Mouse (Mus musculus) left cerebral cortex, adult 2 months (tissue): ENCODE results near the gene Hmcn1. TPM values are rescaled to one million over a fixed set of nuclear protein-coding genes. Genes with fewer than 3 reads are reported as not detected.

Source experiments
- DNase-seq, 2 experiments: peaks; one replicate each; pipeline ENCODE4 v3.0.0; 2021 to 2022; ENCODE audit warnings: low spot score in 2 of 2, mixed read lengths in 1 of 2; ENCODE audit errors: extremely low spot score in 1 of 2
- H3K27ac ChIP-seq: fragments of 200-600 bp; 2 replicates; pipeline ENCODE4 v1.8.1; 2022
- H3K4me3 ChIP-seq: fragments of 200-600 bp; 2 replicates; pipeline ENCODE4 v1.8.1; 2022
- CTCF ChIP-seq: fragments of 200-600 bp; IDR thresholded peaks from 2 replicates; pipeline ENCODE4 v1.8.1; 2022; ENCODE audit warnings: antibody characterized with exemption, mild to moderate bottlenecking, moderate library complexity
- intact Hi-C: fragments of 180-260 bp; cut with DNase I; formaldehyde crosslinking; loops from one replicate; pipeline ENCODE4 v1.15.1; 2025
- total RNA-seq, 2 experiments: library from RNA; stranded (reverse); gene quantifications; 2 replicates each; pipeline ENCODE4 v1.2.3; 2021

Gene Hmcn1
- total RNA-seq, 2 experiments from 2014 or later = 1.6 to 3.5 TPM

DNA sequence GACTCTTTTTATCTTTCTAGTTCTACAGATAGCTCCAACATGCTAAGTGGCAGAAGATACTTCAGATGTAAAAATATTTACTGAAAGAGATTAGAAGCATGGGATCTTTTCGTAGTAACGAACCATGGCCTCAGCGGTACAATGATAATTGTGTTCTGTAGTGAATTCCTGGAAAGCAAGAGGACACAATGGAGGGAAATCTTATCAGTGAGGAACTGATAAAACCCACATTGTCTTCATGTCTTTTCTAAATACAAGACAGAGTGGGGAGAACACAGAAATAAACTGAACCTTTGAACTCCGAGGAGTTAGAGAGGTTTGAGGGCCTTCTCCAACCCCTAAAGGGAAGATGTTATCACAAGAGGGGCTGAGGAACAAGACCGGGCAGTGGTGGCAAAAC is 126.6 kb downstream of the Hmcn1 start:
- intact Hi-C loops = no loop called here
- TF ChIP-seq CTCF = no peak
- no peak overlapping the region for H3K27ac ChIP-seq

GRCm38 (mm10) chr1:150857779-150858178 is 135.5 kb downstream of the Hmcn1 start:
- DNase-seq = no peak
- intact Hi-C loops = no loop called here
- H3K27ac ChIP-seq = no peak overlapping the region
- H3K4me3 ChIP-seq = no peak overlapping the region
- no peak for TF ChIP-seq CTCF

More for the DNA sequence above, 126.6 kb downstream of the Hmcn1 start:
- DNase-seq = no peak
- H3K4me3 ChIP-seq = no peak overlapping the region

GRCm38 (mm10) chr1:150833448-150833847 is 159.8 kb downstream of the Hmcn1 start:
- no peak overlapping the region for H3K4me3 ChIP-seq
- intact Hi-C loops = no loop called here
- H3K27ac ChIP-seq = no peak overlapping the region
- no peak for DNase-seq
- TF ChIP-seq CTCF = no peak

DNA sequence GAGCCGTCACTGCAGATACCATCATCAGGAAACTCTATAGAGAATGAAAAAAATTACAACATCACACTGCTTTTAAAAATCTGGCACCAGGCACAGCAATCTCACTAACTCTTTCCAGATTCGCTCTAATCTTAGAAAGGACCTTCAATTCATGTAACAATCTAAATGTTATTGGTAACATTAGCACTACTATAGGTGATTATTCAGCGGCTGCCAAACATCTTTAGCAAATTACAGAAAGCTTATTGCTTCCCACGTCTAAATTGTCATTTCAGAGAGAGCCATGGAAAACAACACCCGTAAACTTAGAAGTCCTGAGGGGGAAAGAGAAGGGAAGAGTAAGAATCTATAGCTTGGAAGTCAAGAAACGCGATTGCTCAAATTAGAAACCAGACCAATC is 163.4 kb downstream of the Hmcn1 start:
- intact Hi-C loops = no loop called here
- H3K27ac ChIP-seq = no peak overlapping the region
- no peak for DNase-seq
- TF ChIP-seq CTCF = no peak
- no peak overlapping the region for H3K4me3 ChIP-seq

- Histone ChIP-seq H3K4me3 (no peak overlapping the region), H3K27ac (no peak overlapping the region)
- TF ChIP-seq CTCF = no peak
- intact Hi-C loops = no loop called here
- DNase-seq = no peak
Observed at GRCm38 (mm10) chr1:150827169-150827568, 166.1 kb downstream of the Hmcn1 start.

GRCm38 (mm10) chr1:150824334-150825005 is 168.8 kb downstream of the Hmcn1 start:
- no peak for DNase-seq
- intact Hi-C loops = no loop called here
- no peak overlapping the region for H3K4me3 ChIP-seq
- H3K27ac ChIP-seq = no peak overlapping the region
- TF ChIP-seq CTCF = peak; percentile 31

DNA sequence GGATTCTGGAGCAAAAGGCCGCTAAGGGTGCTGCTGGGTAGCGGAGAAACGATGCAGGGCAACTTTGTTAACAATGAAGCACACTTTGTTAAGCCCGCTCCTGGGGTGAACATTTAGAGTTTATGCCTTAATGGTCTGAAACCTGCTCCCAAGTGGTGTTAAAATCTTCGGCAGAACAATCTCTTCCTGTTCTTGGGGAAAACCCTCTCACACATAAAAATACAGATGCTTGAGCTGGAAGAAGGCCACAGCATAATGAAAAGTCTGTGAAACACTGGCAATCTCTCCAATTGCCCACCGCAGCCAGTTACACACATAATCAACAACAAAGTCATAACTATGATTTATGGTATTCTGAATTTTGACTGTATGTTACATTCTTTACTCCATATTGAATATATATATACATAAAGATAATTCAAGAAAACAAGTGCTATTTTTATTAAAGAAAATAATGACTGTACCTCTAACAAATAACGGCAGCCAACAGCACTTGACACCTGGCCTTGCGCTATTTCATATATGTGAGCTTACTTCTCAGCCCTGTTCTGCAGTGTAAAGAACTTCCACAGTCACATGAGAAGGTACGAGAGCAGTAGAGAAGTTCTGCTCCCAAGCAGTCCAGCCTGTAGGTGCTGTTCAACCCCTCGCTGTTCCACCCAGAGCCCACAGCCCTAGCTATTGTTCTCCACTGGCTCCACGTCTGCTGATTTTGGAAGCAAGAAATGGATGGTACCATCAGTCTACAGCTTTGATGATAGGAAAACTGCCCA is 177.0 kb downstream of the Hmcn1 start:
- Histone ChIP-seq H3K27ac (no peak overlapping the region), H3K4me3 (no peak overlapping the region)
- no peak for DNase-seq
- TF ChIP-seq CTCF = no peak
- intact Hi-C loops = no loop called here

DNA sequence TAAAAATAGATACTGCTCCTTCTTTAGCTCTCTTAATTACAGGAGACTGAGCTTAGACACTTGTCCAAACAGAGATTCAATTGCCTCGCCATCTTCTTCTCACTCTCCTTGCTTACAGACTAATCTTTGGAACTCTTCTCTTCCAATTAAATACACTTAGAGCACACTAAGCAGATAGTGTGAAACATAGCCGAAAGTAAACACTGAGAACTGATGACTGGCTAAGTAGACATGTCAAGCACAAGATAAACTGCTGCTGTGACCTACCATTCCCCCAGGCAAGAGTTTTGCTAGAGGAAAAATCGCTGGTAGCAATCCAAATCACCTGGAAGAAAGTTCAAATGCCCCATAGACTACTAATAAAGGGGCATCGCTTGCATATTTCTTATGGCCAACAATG is 178.3 kb downstream of the Hmcn1 start:
- no peak for TF ChIP-seq CTCF
- Histone ChIP-seq H3K27ac (no peak overlapping the region), H3K4me3 (no peak overlapping the region)
- no peak for DNase-seq
- intact Hi-C loops = no loop called here

DNA sequence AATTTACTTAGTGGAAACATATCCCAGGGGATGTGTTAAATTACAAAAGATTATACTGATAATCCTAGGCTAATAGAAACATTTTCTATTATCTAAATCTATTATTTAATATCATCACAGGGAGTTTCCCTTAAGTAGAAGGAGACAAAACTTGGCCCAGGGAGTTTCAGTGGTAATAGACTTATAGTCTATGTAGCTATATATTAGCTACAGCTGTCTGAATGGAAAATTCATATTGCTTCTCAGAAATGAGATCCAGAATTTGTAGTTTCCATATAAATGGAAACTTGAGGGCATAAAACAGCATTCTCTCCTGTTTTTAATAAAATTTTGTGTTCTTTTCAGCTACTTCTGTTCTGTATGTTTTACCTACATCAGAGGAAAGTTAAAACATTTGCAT is 179.9 kb downstream of the Hmcn1 start:
- TF ChIP-seq CTCF = no peak
- intact Hi-C loops = no loop called here
- H3K27ac ChIP-seq = no peak overlapping the region
- H3K4me3 ChIP-seq = no peak overlapping the region
- no peak for DNase-seq

- Histone ChIP-seq H3K27ac (no peak overlapping the region), H3K4me3 (no peak overlapping the region)
- intact Hi-C loops = no loop called here
- DNase-seq = no peak
- TF ChIP-seq CTCF = no peak
Observed at GRCm38 (mm10) chr1:150806864-150807263, 186.4 kb downstream of the Hmcn1 start.

DNA sequence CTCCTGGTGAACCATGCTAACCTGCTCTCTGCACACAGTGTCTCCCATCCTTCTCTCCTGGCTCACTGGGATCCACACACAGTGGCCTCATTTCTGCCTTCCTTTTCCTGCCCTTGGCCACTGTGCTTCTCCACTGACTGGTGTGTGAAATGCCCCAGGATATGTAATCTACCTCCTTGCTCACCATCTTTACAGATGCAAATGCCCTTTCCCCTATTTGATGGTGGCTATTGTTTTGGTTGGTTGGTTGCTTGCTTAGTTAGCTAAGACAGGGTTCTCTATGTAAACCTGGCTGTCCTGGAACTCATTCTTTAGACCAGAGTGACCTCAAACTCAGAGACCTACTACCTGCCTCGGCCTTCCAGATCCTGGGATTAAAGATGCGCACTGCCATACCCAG is 187.8 kb downstream of the Hmcn1 start:
- intact Hi-C loops = no loop called here
- TF ChIP-seq CTCF = no peak
- Histone ChIP-seq H3K4me3 (no peak overlapping the region), H3K27ac (no peak overlapping the region)
- no peak for DNase-seq

DNA sequence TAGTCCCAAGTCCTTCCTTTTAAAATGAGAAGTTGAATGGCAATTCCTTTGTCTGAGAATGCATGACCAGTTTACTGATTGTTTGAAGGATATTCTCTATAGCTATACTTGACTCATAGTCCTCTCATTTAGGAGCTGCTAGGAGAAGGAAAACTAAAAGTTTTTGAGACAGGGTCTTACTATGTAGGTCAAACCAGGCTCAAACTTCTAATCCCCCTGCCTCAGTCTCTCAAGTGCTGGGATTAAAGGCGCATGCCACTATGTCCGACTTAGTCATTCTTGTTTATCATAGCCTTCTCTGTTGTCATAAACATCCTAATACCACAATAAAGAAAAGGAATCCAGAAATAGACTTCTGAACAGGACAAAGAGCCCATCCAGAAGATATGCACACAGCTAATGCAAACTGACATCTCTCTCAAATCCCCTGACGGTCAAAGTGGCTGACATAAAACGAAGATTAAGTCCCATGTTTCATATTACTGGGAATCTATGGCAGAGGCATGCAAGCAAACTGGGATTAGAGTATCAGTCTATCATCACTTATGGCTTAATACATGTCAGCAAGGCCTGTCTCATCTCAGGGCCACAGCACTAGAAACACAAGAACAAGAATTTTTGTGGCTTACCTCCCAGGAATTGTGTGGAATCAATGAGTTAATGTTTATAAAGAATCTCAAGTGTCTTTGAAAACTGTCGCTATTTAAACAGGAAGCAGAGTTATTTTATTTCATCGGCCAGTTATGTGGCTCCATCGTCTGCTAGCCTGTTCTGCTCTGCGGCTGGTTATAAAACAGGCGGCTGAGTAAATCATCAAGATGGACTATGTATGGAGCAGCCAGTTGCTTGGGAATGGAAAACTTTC is 188.8 kb downstream of the Hmcn1 start:
- no peak for TF ChIP-seq CTCF
- intact Hi-C loops = no loop called here
- no peak overlapping the region for H3K27ac ChIP-seq
- DNase-seq = no peak
- no peak overlapping the region for H3K4me3 ChIP-seq
